Comparison of ENCODE assay signal across 20 mouse cellular contexts in the genomic region with DNA sequence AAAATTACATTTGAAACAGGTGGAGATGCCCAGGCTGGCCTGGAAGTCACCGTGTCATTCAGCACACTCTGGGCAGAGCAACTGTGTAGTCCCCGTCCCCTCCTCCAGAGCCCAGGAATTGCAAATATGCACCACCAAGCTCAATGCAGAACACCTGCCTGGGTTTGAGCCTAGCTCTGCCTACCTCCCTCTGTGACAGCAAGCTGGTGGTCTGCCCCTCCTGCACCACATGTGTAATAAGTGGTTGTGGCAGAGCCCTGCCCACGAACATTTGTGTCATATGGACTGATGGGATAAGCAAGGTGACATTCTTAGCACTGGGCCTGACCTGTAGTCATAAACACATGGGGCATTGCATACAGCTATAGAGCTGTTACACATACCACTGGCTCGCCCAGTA.
DNase-seq lines count a peak whose midpoint lies in the region; ATAC-seq and TF ChIP-seq lines count a peak whose summit lies in the region.
"Had no signal": no experiment of that assay in that cellular context is flagged by ENCODE, and none has a peak within 500 bp of the region (broad histone marks: within the 10 kb centered on the region; RNA-seq: fewer than 3 reads in every experiment).

No protein-coding gene starts in this region.

- H3K9ac ChIP-seq in kidney, embryonic 16.5 days (replicated peaks; ENCODE audit: low read length): no peak overlapping the region
- H3K9ac ChIP-seq in limb, embryonic 14.5 days (ENCODE audit: low read depth, low read length, severe bottlenecking): no peak overlapping the region
- no peak overlapping the region for H3K9ac ChIP-seq in heart, embryonic 12.5 days
- H3K9ac ChIP-seq: embryonic facial prominence, embryonic 13.5 days; hindbrain, embryonic 15.5 days had no signal

- H3K27me3 ChIP-seq in kidney, embryonic 16.5 days (ENCODE audit: insufficient read depth, low read length): no peaks in the 10 kb centered on the region
- no peaks in the 10 kb centered on the region for H3K27me3 ChIP-seq in limb, embryonic 14.5 days (ENCODE audit: control insufficient read depth, insufficient read depth, low read length)
- no peaks in the 10 kb centered on the region for H3K27me3 ChIP-seq in myocyte (ENCODE audit: control insufficient read depth, insufficient read depth, insufficient read length)
- H3K27me3 ChIP-seq in heart, embryonic 12.5 days (replicated peaks): no peaks in the 10 kb centered on the region
- H3K27me3 ChIP-seq: embryonic facial prominence, embryonic 13.5 days; hindbrain, embryonic 15.5 days had no signal

- H3K4me1 ChIP-seq in kidney, embryonic 16.5 days (ENCODE audit: insufficient read depth, low read length): 0 out of 2 replicates have a peak, but pooled peaks cover 2% of the 10 kb centered on the region
- H3K4me1 ChIP-seq in limb, embryonic 14.5 days (ENCODE audit: control insufficient read depth, insufficient read depth, low read length): no peaks in the 10 kb centered on the region
- H3K4me1 ChIP-seq in heart, embryonic 12.5 days (replicated peaks): peaks cover 10% of the 10 kb centered on the region; the same call in 1 of the 2 replicates

- H3K4me3 ChIP-seq in kidney, embryonic 16.5 days (ENCODE audit: low read length): no peak overlapping the region
- no peak overlapping the region for H3K4me3 ChIP-seq in limb, embryonic 14.5 days (replicated peaks; ENCODE audit: low read length)
- H3K4me3 ChIP-seq in myocyte: no peak overlapping the region
- H3K4me3 ChIP-seq in heart, embryonic 12.5 days: no peak overlapping the region
- H3K4me3 ChIP-seq: embryonic facial prominence, embryonic 13.5 days; forebrain, embryonic 10.5 days; hindbrain, embryonic 15.5 days had no signal

- ATAC-seq in kidney, embryonic 16.5 days (ENCODE audit: low FRiP score, low TSS enrichment): 0 out of 2 replicates have a peak, but pooled peaks have one; percentile 20
- peak; percentile 34; the same call in 1 of the 2 replicates for ATAC-seq in limb, embryonic 14.5 days (ENCODE audit: low FRiP score, low read depth)
- ATAC-seq in heart, embryonic 12.5 days (ENCODE audit: insufficient number of reproducible peaks, low FRiP score): no peak
- ATAC-seq: forebrain, embryonic 16.5 days had no signal

- DNase-seq in kidney, postnatal 4 days: no peak
- no peak for DNase-seq in limb, embryonic 14.5 days (ENCODE audit: low spot score)
- DNase-seq in thymus, postnatal 14 days: peak; percentile 58
- no peak for DNase-seq in adrenal gland, adult 8-10 months
- no peak for DNase-seq in right cerebral cortex, postnatal 25 days
- DNase-seq: adrenal gland, adult 2 months; adrenal gland, postnatal 36 days; cerebellum, adult 2 months; cerebellum, postnatal 10 days; gastrocnemius, postnatal 10 days; heart, adult 18-20 months; heart, postnatal 36 days had no signal

- no peak overlapping the region for H3K4me2 ChIP-seq in kidney, embryonic 16.5 days (replicated peaks; ENCODE audit: low read depth, low read length)
- no peak overlapping the region for H3K4me2 ChIP-seq in limb, embryonic 14.5 days (replicated peaks; ENCODE audit: low read depth, low read length, severe bottlenecking)
- no peak overlapping the region for H3K4me2 ChIP-seq in myocyte (ENCODE audit: low read depth)
- H3K4me2 ChIP-seq in heart, embryonic 12.5 days: no peak overlapping the region
- H3K4me2 ChIP-seq: embryonic facial prominence, embryonic 13.5 days; heart, embryonic 11.5 days; hindbrain, embryonic 15.5 days had no signal

- H3K27ac ChIP-seq in kidney, embryonic 16.5 days (ENCODE audit: low read length): no peak overlapping the region
- no peak overlapping the region for H3K27ac ChIP-seq in limb, embryonic 14.5 days (replicated peaks; ENCODE audit: low read depth, low read length)
- H3K27ac ChIP-seq in heart, embryonic 12.5 days (ENCODE audit: poor library complexity, severe bottlenecking): no peak overlapping the region
- H3K27ac ChIP-seq: embryonic facial prominence, embryonic 13.5 days; hindbrain, embryonic 15.5 days had no signal

- no peak for TF ChIP-seq POLR2A in limb, embryonic 14.5 days (IDR thresholded peaks at IDR 0.05; ENCODE audit: borderline replicate concordance, extremely low read depth, insufficient read depth, insufficient read length)
- no peak for TF ChIP-seq POLR2A in myocyte (IDR thresholded peaks at IDR 0.05; ENCODE audit: insufficient read length, low read depth)

- peaks cover 9% of the 10 kb centered on the region for H3K36me3 ChIP-seq in kidney, embryonic 16.5 days (ENCODE audit: insufficient read depth, low read length)
- H3K36me3 ChIP-seq in limb, embryonic 14.5 days (ENCODE audit: control insufficient read depth, insufficient read depth, low read length): peaks cover 35% of the 10 kb centered on the region
- H3K36me3 ChIP-seq in myocyte (ENCODE audit: control insufficient read depth, insufficient read depth): no peaks in the 10 kb centered on the region
- H3K36me3 ChIP-seq in heart, embryonic 12.5 days: peaks cover 41% of the 10 kb centered on the region

- no peaks in the 10 kb centered on the region for H3K79me2 ChIP-seq in myocyte (ENCODE audit: control insufficient read depth, insufficient read depth)

- peaks cover 5% of the 10 kb centered on the region for H3K9me3 ChIP-seq in kidney, embryonic 16.5 days (ENCODE audit: low read length)
- peaks cover 5% of the 10 kb centered on the region; the same call in 1 of the 2 replicates for H3K9me3 ChIP-seq in limb, embryonic 14.5 days (ENCODE audit: control insufficient read depth, low read length)
- peaks cover 7% of the 10 kb centered on the region for H3K9me3 ChIP-seq in heart, embryonic 12.5 days (replicated peaks)
- H3K9me3 ChIP-seq: embryonic facial prominence, embryonic 13.5 days; hindbrain, embryonic 15.5 days had no signal

- H3ac ChIP-seq in myocyte (ENCODE audit: control insufficient read depth, insufficient read length): no peak overlapping the region

- WGBS in kidney, embryonic 16.5 days: 73% methylated on average over 4 of the region's 4 CpGs
- 60% methylated on average over 4 of the region's 4 CpGs for WGBS in limb, embryonic 14.5 days
- 57% methylated on average over 4 of the region's 4 CpGs for WGBS in heart, embryonic 12.5 days

TF ChIP-seq in myocyte, 11 proteins besides CTCF, POLR2A, EP300 and RAD21:
- TF ChIP-seq TCF3 (IDR thresholded peaks at IDR 0.05; ENCODE audit: insufficient read length, low read depth): peak; percentile 74
- TF ChIP-seq TCF12 (IDR thresholded peaks at IDR 0.05; ENCODE audit: insufficient read depth, poor library complexity, severe bottlenecking): peak; percentile 45
- TF ChIP-seq MYOD1 (IDR thresholded peaks at IDR 0.05; ENCODE audit: control insufficient read depth in 1 of 3, insufficient read length in 2 of 3, low read depth in 2 of 3): peak in 1 of 3 experiments; percentile 81
- peak in 2 of 3 experiments; percentile 83 to 98 for TF ChIP-seq MYOG (IDR thresholded peaks at IDR 0.05; ENCODE audit: control insufficient read depth in 1 of 3, insufficient read depth in 1 of 3, insufficient read length in 2 of 3, low read depth in 2 of 3)
- TF ChIP-seq SRF (IDR thresholded peaks at IDR 0.05; ENCODE audit: control insufficient read depth, insufficient read length, low read depth): no peak
